ENCODE assay signal across 13 mouse cellular contexts in the genomic region with DNA sequence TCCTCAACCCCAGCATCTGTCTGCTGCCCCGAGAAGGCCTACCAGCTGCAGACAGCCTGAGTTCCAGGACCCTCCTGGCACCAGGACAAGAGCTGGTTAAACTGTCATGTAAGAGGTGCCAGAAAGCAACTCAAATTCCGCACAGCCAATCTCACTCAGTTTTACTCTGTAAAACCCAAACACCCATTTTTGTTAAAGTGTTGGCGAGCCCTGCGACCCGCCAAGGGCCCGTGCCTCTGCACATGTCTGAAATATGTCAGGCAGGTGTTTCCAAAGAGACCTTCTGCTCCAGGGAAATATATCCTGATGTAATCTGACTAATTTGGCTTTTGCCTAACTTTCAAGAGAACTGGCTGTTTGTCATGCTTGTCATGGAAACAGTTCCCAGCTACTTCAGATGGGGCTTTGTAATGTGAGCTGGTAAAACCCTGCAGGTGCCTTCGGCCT. TPM values are rescaled to one million over a fixed set of nuclear protein-coding genes. Genes with fewer than 3 reads are reported as not detected.
DNase-seq lines count a peak whose midpoint lies in the region; ATAC-seq lines count a peak whose summit lies in the region.
"Had no signal": no experiment of that assay in that cellular context is flagged by ENCODE, and none has a peak within 500 bp of the region (broad histone marks: within the 10 kb centered on the region; RNA-seq: fewer than 3 reads in every experiment).

No protein-coding gene starts in this region.

- 0 out of 2 replicates have a peak overlapping the region, but pooled peaks have one; percentile 35 for H3K27ac ChIP-seq in hindbrain, embryonic 13.5 days
- no peak overlapping the region for H3K27ac ChIP-seq in hindbrain, embryonic 11.5 days (ENCODE audit: low read depth, low read length)
- H3K27ac ChIP-seq in hindbrain, embryonic 14.5 days = peak overlapping the region; percentile 45

- H3K4me3 ChIP-seq in hindbrain, embryonic 13.5 days = no peak overlapping the region
- no peak overlapping the region for H3K4me3 ChIP-seq in hindbrain, embryonic 11.5 days (ENCODE audit: low read depth, low read length)
- H3K4me3 ChIP-seq in hindbrain, embryonic 14.5 days (replicated peaks; ENCODE audit: low read length) = no peak overlapping the region

- no peak for ATAC-seq in hindbrain, embryonic 13.5 days (ENCODE audit: low FRiP score)
- ATAC-seq in hindbrain, embryonic 11.5 days (ENCODE audit: low FRiP score) = no peak
- no peak for ATAC-seq in hindbrain, embryonic 14.5 days (ENCODE audit: low FRiP score)

- H3K4me2 ChIP-seq in hindbrain, embryonic 13.5 days = no peak overlapping the region
- no peak overlapping the region for H3K4me2 ChIP-seq in hindbrain, embryonic 11.5 days (replicated peaks; ENCODE audit: low read depth, low read length)
- H3K4me2 ChIP-seq in hindbrain, embryonic 14.5 days (replicated peaks) = no peak overlapping the region

- peaks cover 14% of the 10 kb centered on the region for H3K4me1 ChIP-seq in hindbrain, embryonic 13.5 days (replicated peaks)
- no peaks in the 10 kb centered on the region for H3K4me1 ChIP-seq in hindbrain, embryonic 11.5 days (replicated peaks; ENCODE audit: control insufficient read depth, insufficient read depth, low read length)
- no peaks in the 10 kb centered on the region for H3K4me1 ChIP-seq in hindbrain, embryonic 14.5 days (replicated peaks; ENCODE audit: control insufficient read depth, insufficient read depth, low read length)

- H3K27me3 ChIP-seq in hindbrain, embryonic 13.5 days = no peaks in the 10 kb centered on the region
- no peaks in the 10 kb centered on the region for H3K27me3 ChIP-seq in hindbrain, embryonic 11.5 days (ENCODE audit: control insufficient read depth, insufficient read depth, low read length)
- H3K27me3 ChIP-seq in hindbrain, embryonic 14.5 days (ENCODE audit: control insufficient read depth, insufficient read depth, low read length) = no peaks in the 10 kb centered on the region

- WGBS in hindbrain, embryonic 13.5 days = 68% methylated on average over 7 of the region's 7 CpGs
- WGBS in hindbrain, embryonic 11.5 days = 78% methylated on average over 7 of the region's 7 CpGs
- 69% methylated on average over 7 of the region's 7 CpGs for WGBS in hindbrain, embryonic 14.5 days

- H3K9me3 ChIP-seq in hindbrain, embryonic 13.5 days = no peaks in the 10 kb centered on the region
- H3K9me3 ChIP-seq in hindbrain, embryonic 11.5 days (ENCODE audit: control insufficient read depth, low read length) = no peaks in the 10 kb centered on the region
- H3K9me3 ChIP-seq in hindbrain, embryonic 14.5 days (ENCODE audit: control insufficient read depth, low read length) = no peaks in the 10 kb centered on the region

- no peaks in the 10 kb centered on the region for H3K36me3 ChIP-seq in hindbrain, embryonic 13.5 days
- no peaks in the 10 kb centered on the region for H3K36me3 ChIP-seq in hindbrain, embryonic 11.5 days (ENCODE audit: control insufficient read depth, insufficient read depth, low read length)
- no peaks in the 10 kb centered on the region for H3K36me3 ChIP-seq in hindbrain, embryonic 14.5 days (replicated peaks; ENCODE audit: control insufficient read depth, insufficient read depth)

- H3K9ac ChIP-seq in hindbrain, embryonic 13.5 days = no peak overlapping the region
- no peak overlapping the region for H3K9ac ChIP-seq in hindbrain, embryonic 11.5 days (ENCODE audit: low read depth, low read length)
- no peak overlapping the region for H3K9ac ChIP-seq in hindbrain, embryonic 14.5 days

- DNase-seq in hindbrain, embryonic 11.5 days (ENCODE audit: low spot score) = no peak
- peak; percentile 37 to 46 for DNase-seq in right cerebral cortex, postnatal 10 days (ENCODE audit: low spot score in 2 of 2)
- no peak for DNase-seq in right cerebral cortex, postnatal 36 days (ENCODE audit: low spot score in 2 of 2)
- peak; percentile 29 for DNase-seq in hindbrain, embryonic 14.5 days (ENCODE audit: low spot score)
- DNase-seq in spleen, postnatal 14 days (ENCODE audit: low spot score in 2 of 2) = no peak
- no peak for DNase-seq in adrenal gland, postnatal 14 days
- DNase-seq in heart, postnatal 4 days = no peak
- DNase-seq: adrenal gland, postnatal 25 days had no signal

RNA-seq across cellular contexts. Expression of a gene that starts 23.5 kb away (rescaled TPM):
- polyA plus RNA-seq in hindbrain, embryonic 13.5 days (2015; fragmentation: Nextera tagmentation; extraction: Ambion mirVana) = not detected in 2 replicates
- polyA plus RNA-seq in hindbrain, embryonic 11.5 days (2014; fragmentation: Nextera tagmentation; extraction: Ambion mirVana) = not detected in 2 replicates
- not detected in 2 replicates for polyA plus RNA-seq in hindbrain, embryonic 14.5 days (2014; fragmentation: Nextera tagmentation; extraction: Ambion mirVana)
- total RNA-seq in adrenal gland, postnatal 14 days (2021) = not detected in 2 replicates
- not detected for total RNA-seq in heart, postnatal 4 days (2021)
- total RNA-seq: adrenal gland, postnatal 25 days; left cerebral cortex, postnatal 25 days had no signal
- polyA plus RNA-seq: heart, embryonic 14.5 days; kidney, embryonic 14.5 days; stomach, embryonic 14.5 days had no signal

Comparison
In these comparisons a context has a peak if more than half of its experiments do, and no peak if none do; other contexts are left out.
1. DNase-seq: peak in right cerebral cortex, postnatal 10 days (2 of 2) and hindbrain, embryonic 14.5 days (single experiment); none in hindbrain, embryonic 11.5 days (single experiment), right cerebral cortex, postnatal 36 days (0 of 2), spleen, postnatal 14 days (0 of 2), adrenal gland, postnatal 14 days (single experiment) and heart, postnatal 4 days (single experiment).